Mouse (Mus musculus): ENCODE data around the gene Cd2bp2. TPM values are rescaled to one million over a fixed set of nuclear protein-coding genes. Genes with fewer than 3 reads are reported as not detected.
A peak's percentile ranks its signal among the peaks of the same experiment; 100 is the strongest.

Gene Cd2bp2
- polyA plus RNA-seq, 1 experiment from 2014 or later = 64.7 TPM

DNA sequence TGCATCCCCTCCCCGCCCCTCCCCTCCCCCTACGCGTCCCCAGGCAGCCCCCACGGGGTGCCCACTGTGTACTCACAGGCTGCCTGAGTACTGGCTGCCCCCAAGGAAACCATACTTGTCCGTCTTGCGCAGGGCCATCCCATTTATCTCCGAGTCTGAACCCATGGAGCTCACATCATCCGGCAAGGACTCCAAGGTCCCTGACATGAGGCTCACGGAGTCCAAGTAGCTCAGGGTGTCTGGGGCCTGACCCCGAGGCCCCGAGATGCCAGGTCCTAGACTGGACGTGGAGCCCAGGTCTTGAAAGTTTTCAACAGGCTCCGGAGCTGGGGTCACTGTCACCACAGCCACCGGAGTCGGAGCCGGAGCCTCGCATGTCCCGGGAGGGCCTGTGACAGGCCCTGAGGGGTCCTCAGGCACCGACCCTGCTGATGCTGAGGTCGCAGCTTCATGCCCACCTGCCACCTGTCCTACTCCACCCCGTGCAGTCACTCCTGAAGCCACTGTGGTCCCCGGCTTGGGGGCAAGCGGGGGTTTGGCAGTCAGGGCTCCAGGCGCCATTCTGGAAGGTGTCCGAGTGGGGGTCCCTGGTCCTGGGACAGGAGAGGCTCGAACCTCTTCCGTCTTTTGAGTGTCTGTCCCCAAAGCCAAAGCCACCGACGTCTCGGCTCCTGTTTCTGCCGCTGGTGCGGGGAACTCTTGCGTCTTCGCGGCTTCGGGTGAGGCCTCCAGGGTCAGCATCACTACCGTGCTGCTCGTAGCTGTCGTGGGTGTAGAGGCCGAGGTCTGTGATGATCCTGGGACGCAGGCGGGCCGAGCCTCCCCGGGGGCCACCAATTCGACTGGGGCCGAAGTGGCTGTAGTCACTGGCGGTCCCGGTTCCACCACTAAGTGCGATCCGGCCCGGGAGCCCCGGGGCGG is 11.8 kb upstream of the Cd2bp2 start:
- Histone ChIP-seq H3K9ac (ENCODE audit: low read depth, low read length) (peak overlapping the region; percentile 92), H3K4me3 (ENCODE audit: low read depth, low read length) (peak overlapping the region; percentile 90), H3K4me2 (replicated peaks; ENCODE audit: low read depth, low read length) (peak overlapping the region; percentile 96), H3K27ac (ENCODE audit: low read depth, low read length) (peak overlapping the region; percentile 77), H3K9me3 (ENCODE audit: control insufficient read depth, low read length) (no peaks in the 10 kb centered on the region), H3K27me3 (ENCODE audit: control insufficient read depth, insufficient read depth, low read length) (no peaks in the 10 kb centered on the region), H3K4me1 (replicated peaks; ENCODE audit: control insufficient read depth, insufficient read depth, low read length) (peaks cover 6% of the 10 kb centered on the region; the same call in 1 of the 2 replicates), H3K36me3 (ENCODE audit: control insufficient read depth, insufficient read depth, low read length) (no peaks in the 10 kb centered on the region)
- under 1% methylated on average over 48 of the region's 53 CpGs for WGBS
- DNase-seq (ENCODE audit: low spot score) = no peak
- ATAC-seq (ENCODE audit: low FRiP score) = peak; percentile 36

DNA sequence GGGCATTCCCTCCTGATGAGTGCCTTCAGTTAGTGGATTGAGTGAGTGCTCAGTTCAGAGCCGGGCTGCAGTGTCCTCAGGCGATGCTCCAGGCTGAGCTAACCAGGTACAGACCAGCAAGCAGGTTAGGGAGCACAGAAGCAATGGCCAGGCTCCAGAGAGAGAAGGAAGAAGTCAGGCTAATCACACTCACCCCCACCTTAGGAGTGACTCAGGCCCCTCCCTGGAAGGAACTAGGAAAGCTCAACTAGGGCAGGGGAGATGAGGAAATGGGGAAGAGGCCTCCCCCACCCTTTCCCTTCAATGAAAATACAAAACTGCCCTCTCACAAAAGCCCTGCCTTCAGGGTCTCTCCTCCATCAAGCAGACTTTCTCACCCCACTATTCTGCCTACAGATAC is 10.8 kb upstream of the Cd2bp2 start:
- 60% methylated on average over 2 of the region's 2 CpGs for WGBS
- ATAC-seq (ENCODE audit: low FRiP score) = no peak
- H3K27ac ChIP-seq (ENCODE audit: low read depth, low read length) = no peak overlapping the region

DNA sequence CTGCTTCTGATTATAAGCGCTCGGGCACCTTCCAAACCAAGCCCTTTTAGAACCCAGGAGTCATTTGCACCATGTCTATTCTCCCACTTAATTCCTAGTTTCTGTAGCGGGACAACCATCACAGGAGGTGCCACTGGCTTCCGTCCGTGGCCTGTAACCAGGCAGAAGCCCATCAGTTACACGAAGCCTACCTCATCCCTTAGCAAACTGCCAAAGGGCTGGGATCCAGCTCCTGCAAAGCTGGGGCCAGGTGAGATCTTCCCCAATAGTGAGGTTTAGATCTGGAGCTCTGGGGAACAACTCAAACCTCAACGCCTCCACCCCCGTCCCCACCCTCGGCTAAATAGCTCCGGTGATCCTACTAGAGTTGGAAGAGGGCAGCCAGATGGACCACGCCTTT is 634 bp upstream of the Cd2bp2 start:
- H3K27me3 ChIP-seq (ENCODE audit: control insufficient read depth, insufficient read depth, low read length) = no peaks in the 10 kb centered on the region
- peak overlapping the region; percentile 74 for H3K9ac ChIP-seq (ENCODE audit: low read depth, low read length)
- H3K27ac ChIP-seq (ENCODE audit: low read depth, low read length) = peak overlapping the region; percentile 80
- peak overlapping the region; percentile 83 for H3K4me2 ChIP-seq (replicated peaks; ENCODE audit: low read depth, low read length)
- peak overlapping the region; percentile 69 for H3K4me3 ChIP-seq (ENCODE audit: low read depth, low read length)
- H3K4me1 ChIP-seq (replicated peaks; ENCODE audit: control insufficient read depth, insufficient read depth, low read length) = peaks cover 5% of the 10 kb centered on the region; the same call in 1 of the 2 replicates
- DNase-seq (ENCODE audit: low spot score) (no peak), ATAC-seq (ENCODE audit: low FRiP score) (no peak)
- 64% methylated on average over 11 of the region's 11 CpGs for WGBS
- peaks cover 20% of the 10 kb centered on the region; the same call in 1 of the 2 replicates for H3K36me3 ChIP-seq (ENCODE audit: control insufficient read depth, insufficient read depth, low read length)
- no peaks in the 10 kb centered on the region for H3K9me3 ChIP-seq (ENCODE audit: control insufficient read depth, low read length)

More for the DNA sequence above, 10.8 kb upstream of the Cd2bp2 start:
- peak overlapping the region; percentile 96 for H3K4me2 ChIP-seq (replicated peaks; ENCODE audit: low read depth, low read length)
- peaks cover 6% of the 10 kb centered on the region; the same call in 1 of the 2 replicates for H3K4me1 ChIP-seq (replicated peaks; ENCODE audit: control insufficient read depth, insufficient read depth, low read length)
- no peak for DNase-seq (ENCODE audit: low spot score)
- H3K27me3 ChIP-seq (ENCODE audit: control insufficient read depth, insufficient read depth, low read length) = no peaks in the 10 kb centered on the region
- peak overlapping the region; percentile 90 for H3K4me3 ChIP-seq (ENCODE audit: low read depth, low read length)
- H3K9me3 ChIP-seq (ENCODE audit: control insufficient read depth, low read length) = no peaks in the 10 kb centered on the region
- H3K9ac ChIP-seq (ENCODE audit: low read depth, low read length) = peak overlapping the region; percentile 92
- H3K36me3 ChIP-seq (ENCODE audit: control insufficient read depth, insufficient read depth, low read length) = no peaks in the 10 kb centered on the region

DNA sequence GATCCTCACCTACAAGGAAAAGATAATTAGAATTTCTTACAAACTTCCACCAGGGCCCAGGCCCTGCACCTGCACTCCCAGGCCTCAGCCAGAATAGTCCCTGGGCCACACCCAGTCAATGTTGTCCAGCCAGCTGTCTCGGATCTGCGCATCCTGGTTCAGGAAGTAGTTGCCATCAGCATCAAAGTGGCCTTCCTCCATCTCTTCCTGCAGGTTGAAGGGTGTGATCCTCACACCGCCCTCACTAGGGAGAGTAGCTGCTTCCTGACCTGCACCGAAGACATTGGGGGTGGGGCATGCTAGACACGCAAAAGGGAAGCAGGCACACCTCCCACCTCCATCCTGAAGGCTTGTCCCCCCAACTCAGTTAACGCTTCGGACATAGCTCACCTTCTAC is 1.2 kb downstream of the Cd2bp2 start:
- no peak for DNase-seq (ENCODE audit: low spot score)
- H3K27me3 ChIP-seq (ENCODE audit: control insufficient read depth, insufficient read depth, low read length) = no peaks in the 10 kb centered on the region
- H3K4me2 ChIP-seq (replicated peaks; ENCODE audit: low read depth, low read length) = peak overlapping the region; percentile 80
- H3K27ac ChIP-seq (ENCODE audit: low read depth, low read length) = no peak overlapping the region
- peak overlapping the region; percentile 81; the same call in 1 of the 2 replicates for H3K9ac ChIP-seq (ENCODE audit: low read depth, low read length)
- peaks cover 5% of the 10 kb centered on the region; the same call in 1 of the 2 replicates for H3K4me1 ChIP-seq (replicated peaks; ENCODE audit: control insufficient read depth, insufficient read depth, low read length)
- ATAC-seq (ENCODE audit: low FRiP score) = no peak
- peaks cover 17% of the 10 kb centered on the region; the same call in 1 of the 2 replicates for H3K36me3 ChIP-seq (ENCODE audit: control insufficient read depth, insufficient read depth, low read length)
- H3K4me3 ChIP-seq (ENCODE audit: low read depth, low read length) = peak overlapping the region; percentile 69
- 84% methylated on average over 7 of the region's 7 CpGs for WGBS
- H3K9me3 ChIP-seq (ENCODE audit: control insufficient read depth, low read length) = no peaks in the 10 kb centered on the region

DNA sequence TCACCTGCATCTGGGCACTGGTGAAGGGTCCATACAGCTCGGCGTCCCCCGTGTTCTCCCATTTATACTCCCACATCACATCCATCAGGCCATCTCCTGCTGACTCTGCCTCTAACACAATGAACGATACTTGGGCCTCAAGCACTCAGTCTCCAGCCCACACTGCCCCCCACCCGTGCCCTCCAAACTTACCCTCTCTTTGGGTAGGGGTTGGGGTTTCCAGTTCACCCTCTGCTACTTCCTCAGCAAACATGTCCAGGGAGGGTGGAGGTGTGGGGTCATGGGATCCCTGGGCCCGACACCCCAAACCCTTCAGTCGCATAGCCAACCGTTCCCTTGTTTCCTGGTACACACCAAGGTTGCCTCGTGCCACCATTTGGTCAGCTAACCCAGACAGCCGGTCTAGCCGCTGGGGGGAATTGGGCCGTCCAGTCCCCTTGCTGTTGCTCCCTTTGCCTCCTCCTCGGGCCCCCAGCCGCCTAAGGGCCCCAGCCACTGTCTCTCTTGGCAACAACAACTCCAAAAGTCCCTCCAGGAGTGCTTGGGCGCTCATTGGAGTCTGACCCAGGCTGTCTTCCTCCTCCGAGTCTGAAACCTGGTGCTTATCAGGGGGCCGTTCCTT is 1.7 kb downstream of the Cd2bp2 start:
- Histone ChIP-seq H3K9me3 (ENCODE audit: control insufficient read depth, low read length) (no peaks in the 10 kb centered on the region), H3K27me3 (ENCODE audit: control insufficient read depth, insufficient read depth, low read length) (no peaks in the 10 kb centered on the region), H3K36me3 (ENCODE audit: control insufficient read depth, insufficient read depth, low read length) (peaks cover 15% of the 10 kb centered on the region; the same call in 1 of the 2 replicates), H3K4me3 (ENCODE audit: low read depth, low read length) (no peak overlapping the region), H3K9ac (ENCODE audit: low read depth, low read length) (no peak overlapping the region), H3K4me2 (replicated peaks; ENCODE audit: low read depth, low read length) (no peak overlapping the region), H3K4me1 (replicated peaks; ENCODE audit: control insufficient read depth, insufficient read depth, low read length) (peaks cover 5% of the 10 kb centered on the region; the same call in 1 of the 2 replicates), H3K27ac (ENCODE audit: low read depth, low read length) (no peak overlapping the region)
- WGBS = 94% methylated on average over 17 of the region's 17 CpGs
- ATAC-seq (ENCODE audit: low FRiP score) = no peak
- no peak for DNase-seq (ENCODE audit: low spot score)

DNA sequence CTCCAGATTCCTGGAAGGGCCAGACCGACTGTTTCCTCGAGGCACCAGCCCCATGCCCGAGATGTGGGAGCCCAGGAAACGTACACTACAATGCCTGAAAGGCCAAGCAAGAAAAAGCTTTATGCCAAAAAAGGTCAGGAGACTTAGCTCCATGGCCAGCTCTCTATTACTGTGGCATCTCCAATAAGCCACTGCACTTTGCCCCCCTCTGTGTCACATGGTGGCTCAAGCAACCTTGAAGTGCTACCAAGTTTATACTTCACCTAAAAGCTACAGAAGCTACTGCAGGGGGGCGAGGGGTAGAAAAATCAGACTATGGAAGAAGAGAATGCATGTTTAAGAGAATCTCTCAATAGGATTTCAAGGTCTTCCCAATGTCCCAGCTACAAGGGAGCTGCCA is 2.9 kb downstream of the Cd2bp2 start:
- Histone ChIP-seq H3K27me3 (ENCODE audit: control insufficient read depth, insufficient read depth, low read length) (no peaks in the 10 kb centered on the region), H3K4me3 (ENCODE audit: low read depth, low read length) (no peak overlapping the region), H3K9ac (ENCODE audit: low read depth, low read length) (no peak overlapping the region), H3K27ac (ENCODE audit: low read depth, low read length) (no peak overlapping the region), H3K36me3 (ENCODE audit: control insufficient read depth, insufficient read depth, low read length) (peaks cover 8% of the 10 kb centered on the region; the same call in 1 of the 2 replicates), H3K4me1 (replicated peaks; ENCODE audit: control insufficient read depth, insufficient read depth, low read length) (peaks cover 5% of the 10 kb centered on the region; the same call in 1 of the 2 replicates), H3K4me2 (replicated peaks; ENCODE audit: low read depth, low read length) (no peak overlapping the region), H3K9me3 (ENCODE audit: control insufficient read depth, low read length) (no peaks in the 10 kb centered on the region)
- 92% methylated on average over 5 of the region's 5 CpGs for WGBS
- no peak for DNase-seq (ENCODE audit: low spot score)
- no peak for ATAC-seq (ENCODE audit: low FRiP score)

DNA sequence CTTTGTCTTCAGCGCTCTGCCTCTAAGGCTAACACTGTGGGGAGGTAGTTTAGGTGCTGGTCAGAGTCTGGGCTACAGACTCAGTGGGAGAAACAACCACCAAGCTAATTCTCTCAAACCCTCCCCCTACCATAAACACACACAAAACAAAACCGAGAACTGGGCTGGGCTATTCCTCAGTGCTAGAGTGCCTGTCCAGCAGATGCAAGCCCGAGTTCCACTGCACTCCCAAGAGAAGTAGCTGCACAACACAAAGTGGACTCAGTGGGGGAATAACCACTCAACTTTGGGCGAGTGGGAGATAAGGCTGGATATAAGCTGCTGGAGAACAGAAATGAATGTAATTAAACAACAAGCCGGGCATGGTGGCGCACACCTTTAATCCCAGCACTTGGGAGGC is 5.2 kb downstream of the Cd2bp2 start:
- no peaks in the 10 kb centered on the region for H3K9me3 ChIP-seq (ENCODE audit: control insufficient read depth, low read length)
- no peak overlapping the region for H3K4me2 ChIP-seq (replicated peaks; ENCODE audit: low read depth, low read length)
- H3K27ac ChIP-seq (ENCODE audit: low read depth, low read length) = no peak overlapping the region
- H3K4me1 ChIP-seq (replicated peaks; ENCODE audit: control insufficient read depth, insufficient read depth, low read length) = 0 out of 2 replicates have a peak, but pooled peaks cover 2% of the 10 kb centered on the region
- 86% methylated on average over 6 of the region's 6 CpGs for WGBS
- DNase-seq (ENCODE audit: low spot score) = no peak
- no peaks in the 10 kb centered on the region for H3K27me3 ChIP-seq (ENCODE audit: control insufficient read depth, insufficient read depth, low read length)
- H3K36me3 ChIP-seq (ENCODE audit: control insufficient read depth, insufficient read depth, low read length) = peaks cover 8% of the 10 kb centered on the region; the same call in 1 of the 2 replicates
- H3K4me3 ChIP-seq (ENCODE audit: low read depth, low read length) = no peak overlapping the region
- no peak overlapping the region for H3K9ac ChIP-seq (ENCODE audit: low read depth, low read length)
- no peak for ATAC-seq (ENCODE audit: low FRiP score)

DNA sequence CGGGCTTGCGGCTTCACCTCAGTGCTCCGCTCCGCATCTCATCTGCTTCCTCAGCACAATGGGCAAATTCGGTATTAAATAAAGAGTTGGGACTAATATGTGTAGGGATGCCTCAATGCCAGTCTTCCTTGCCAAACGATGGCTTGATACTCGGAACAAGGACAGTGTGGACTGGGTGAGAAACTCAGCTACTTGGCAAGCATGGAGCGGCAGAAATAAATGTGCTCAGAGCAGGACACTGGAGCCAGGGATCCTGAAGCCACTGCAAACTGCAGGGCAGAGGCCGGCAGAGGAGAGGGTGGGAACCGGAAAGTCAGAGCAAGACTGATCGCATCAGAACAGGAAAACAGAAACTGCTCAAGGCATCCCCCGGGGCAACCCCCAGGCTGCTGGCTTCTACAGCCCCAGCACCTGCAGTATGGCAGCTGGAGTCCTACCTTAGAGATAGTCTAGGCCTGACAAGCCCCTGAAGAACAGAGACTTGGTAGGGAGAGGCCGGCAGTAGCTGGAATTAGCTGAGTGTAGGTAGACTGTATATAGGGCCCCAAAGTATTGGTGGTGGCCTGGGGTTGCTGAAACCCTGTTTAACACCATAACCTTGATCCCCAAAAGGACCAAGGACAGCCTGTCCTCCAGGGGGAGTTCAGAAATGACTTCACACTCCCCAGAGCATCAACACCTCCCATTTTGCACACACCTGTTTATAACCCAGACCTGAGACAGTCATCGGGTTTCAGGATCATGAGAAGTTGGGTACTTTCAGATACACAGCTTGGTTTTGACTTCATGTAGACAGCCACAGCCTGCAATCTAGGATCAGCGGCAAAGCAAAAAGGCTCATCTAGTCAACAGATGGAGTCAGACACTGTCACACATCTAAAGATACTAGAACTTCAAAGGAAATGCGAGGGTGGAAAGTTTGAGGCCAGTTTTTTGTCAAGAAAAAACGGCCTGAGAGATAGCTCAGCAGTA is 7.3 kb downstream of the Cd2bp2 start:
- Histone ChIP-seq H3K4me3 (ENCODE audit: low read depth, low read length) (no peak overlapping the region), H3K4me2 (replicated peaks; ENCODE audit: low read depth, low read length) (no peak overlapping the region), H3K9ac (ENCODE audit: low read depth, low read length) (no peak overlapping the region), H3K27me3 (ENCODE audit: control insufficient read depth, insufficient read depth, low read length) (no peaks in the 10 kb centered on the region), H3K36me3 (ENCODE audit: control insufficient read depth, insufficient read depth, low read length) (peaks cover 8% of the 10 kb centered on the region; the same call in 1 of the 2 replicates), H3K27ac (ENCODE audit: low read depth, low read length) (no peak overlapping the region), H3K9me3 (ENCODE audit: control insufficient read depth, low read length) (no peaks in the 10 kb centered on the region), H3K4me1 (replicated peaks; ENCODE audit: control insufficient read depth, insufficient read depth, low read length) (no peaks in the 10 kb centered on the region)
- ATAC-seq (ENCODE audit: low FRiP score) (no peak), DNase-seq (ENCODE audit: low spot score) (no peak)
- WGBS = 87% methylated on average over 17 of the region's 17 CpGs
